Mouse (Mus musculus): ENCODE measurements at regions not wholly inside any gene's neighbourhood (a gene's known extent, or its start where the extent isn't known, plus 50 kb on each side); places are given as distances from the start of the nearest gene placed in this dataset.

DNA sequence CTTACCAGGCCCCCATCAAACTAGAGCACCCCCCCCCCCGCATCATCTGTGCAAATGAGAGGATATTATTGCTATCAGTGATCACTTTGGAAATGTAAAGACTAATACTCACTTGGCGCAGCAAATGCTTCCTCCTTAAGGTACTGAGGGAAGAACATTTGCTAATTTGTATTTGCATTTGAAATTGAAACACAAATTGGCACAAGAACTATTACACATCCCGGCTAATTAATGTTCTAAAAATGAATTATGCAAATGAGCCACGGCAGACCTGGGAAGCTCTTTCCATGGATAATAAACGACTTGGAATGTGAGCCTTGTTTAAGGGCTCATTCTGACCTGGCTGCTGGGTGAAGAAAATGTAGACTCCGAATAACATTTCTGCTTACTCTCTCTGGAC lies 164.9 kb downstream of the Mycn start:
- ATAC-seq (replicated peaks; ENCODE audit: low FRiP score, poor library complexity, severe bottlenecking), result no peak

DNA sequence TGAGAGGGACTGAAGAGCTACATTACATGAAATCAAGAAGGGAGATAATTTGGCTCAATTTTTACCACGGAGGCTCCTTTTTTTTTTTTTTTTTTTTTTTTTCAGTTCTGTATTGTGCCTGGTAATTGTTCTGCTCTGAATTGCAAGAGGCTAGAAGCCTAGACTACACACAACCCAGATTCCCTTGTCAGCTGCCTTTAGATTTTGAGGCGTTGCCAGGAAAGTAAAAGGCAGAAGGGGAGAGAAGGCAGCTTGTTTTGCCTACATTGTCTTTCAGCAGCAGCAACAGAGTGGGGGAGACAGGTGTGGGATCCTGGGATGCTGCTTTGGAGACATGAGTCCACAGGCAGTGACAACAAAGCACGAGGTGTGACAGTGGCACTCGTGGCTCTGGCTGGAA lies 170.7 kb downstream of the Mycn start:
- no peak for ATAC-seq (replicated peaks; ENCODE audit: low FRiP score, poor library complexity, severe bottlenecking)

DNA sequence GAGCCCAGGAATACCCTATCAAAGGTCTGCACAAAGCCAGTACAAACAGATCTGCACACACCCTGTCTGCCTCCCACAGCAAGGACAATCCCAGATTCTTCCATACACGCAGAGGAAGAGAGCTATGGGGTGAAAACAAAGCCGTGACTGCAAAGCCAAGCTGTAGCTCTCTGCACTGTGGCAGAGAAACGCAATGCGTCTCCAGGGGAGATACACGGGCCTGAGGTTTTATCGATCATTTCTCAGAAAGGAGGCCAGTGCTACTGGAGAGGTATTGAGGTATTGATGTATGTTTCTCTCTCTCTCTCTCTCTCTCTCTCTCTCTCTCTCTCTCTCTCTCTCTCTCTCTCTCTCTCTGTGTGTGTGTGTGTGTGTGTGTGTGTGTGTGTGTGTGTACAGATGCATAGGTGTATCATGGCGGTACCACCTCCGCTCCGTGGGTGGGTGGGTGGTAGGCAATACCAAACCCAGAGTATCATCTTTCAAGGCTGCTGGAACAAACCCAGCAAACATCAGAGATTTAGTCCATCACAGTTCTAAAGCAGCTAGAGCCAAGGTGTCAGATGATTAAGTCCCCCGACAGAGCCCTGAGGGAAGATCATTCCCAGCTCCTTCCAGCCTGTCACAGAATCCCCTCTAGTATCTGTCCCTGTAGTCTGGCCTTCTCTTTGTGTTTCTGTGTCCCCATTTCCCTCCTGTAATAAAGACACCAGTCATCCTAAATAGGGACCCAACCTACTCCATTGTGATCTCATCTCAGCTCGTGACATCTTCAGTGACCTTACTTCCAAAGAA lies 175.0 kb downstream of the Mycn start:
- ATAC-seq (replicated peaks; ENCODE audit: low FRiP score, poor library complexity, severe bottlenecking), result no peak

DNA sequence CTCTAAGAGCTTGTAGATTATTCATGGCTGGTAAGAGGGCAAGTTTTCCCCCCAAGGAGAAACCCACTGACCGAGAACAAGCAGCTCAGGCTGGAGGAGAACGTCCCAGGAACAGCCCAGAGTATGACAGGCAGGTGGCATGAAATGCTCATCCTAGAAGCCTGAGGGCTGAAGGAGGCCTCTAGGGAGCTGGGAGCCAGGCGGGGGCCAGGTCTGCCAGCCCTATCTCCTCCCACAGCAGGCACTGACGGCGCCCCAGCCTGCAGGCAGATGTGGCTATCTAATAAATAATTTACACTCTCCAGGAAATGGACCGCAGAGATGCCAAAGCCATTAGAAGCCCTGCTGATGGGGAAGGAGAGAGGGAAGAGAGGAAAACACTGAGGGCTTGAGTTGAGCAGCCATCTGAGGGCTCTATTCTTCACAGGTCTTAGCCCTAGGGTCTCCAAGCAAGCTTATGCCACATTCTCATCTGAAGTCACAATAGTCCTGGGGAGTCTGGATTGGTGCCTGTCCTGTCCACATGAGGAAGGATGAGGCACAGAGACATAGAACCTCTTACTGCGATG lies 176.1 kb downstream of the Mycn start:
- ATAC-seq (replicated peaks; ENCODE audit: low FRiP score, poor library complexity, severe bottlenecking), result no peak

DNA sequence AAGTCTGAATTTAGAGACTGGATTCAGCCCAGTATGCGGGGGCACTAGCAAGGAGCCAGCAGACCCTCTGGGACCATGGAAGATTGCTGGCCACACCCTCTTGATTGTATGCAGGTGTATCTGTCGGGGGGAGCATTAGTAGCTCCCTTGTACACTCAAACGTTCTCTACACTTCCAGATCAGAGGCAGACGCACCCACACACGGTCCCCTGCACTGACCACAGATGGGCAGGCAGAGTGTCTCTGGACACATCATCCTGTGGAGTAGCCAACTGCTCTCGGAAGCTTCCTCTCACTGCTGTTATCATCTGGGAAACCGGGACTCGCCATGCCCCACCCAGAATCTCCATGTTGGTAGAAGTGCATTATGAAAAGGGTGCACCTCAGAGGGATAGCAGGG lies 176.7 kb downstream of the Mycn start:
- no peak for ATAC-seq (replicated peaks; ENCODE audit: low FRiP score, poor library complexity, severe bottlenecking)

DNA sequence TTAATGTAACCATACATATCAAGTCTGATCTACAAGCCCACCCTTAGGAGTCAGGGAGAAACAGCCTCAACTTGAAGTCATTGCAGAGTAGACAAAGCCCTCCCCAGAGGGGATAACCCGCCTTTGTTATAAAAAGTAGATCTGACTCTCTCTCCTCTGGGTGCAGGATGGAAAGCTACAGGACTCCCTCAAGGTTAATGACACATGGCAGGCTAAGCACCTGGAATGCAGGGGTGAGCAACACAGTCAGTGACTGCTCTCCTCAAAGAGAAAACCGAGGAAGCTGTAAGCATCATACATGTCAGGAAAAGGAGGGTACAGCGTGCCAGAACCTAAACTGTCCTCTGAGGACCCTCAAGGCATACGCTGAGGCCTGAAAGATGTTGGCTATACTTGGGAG lies 177.1 kb downstream of the Mycn start:
- no peak for ATAC-seq (replicated peaks; ENCODE audit: low FRiP score, poor library complexity, severe bottlenecking)

DNA sequence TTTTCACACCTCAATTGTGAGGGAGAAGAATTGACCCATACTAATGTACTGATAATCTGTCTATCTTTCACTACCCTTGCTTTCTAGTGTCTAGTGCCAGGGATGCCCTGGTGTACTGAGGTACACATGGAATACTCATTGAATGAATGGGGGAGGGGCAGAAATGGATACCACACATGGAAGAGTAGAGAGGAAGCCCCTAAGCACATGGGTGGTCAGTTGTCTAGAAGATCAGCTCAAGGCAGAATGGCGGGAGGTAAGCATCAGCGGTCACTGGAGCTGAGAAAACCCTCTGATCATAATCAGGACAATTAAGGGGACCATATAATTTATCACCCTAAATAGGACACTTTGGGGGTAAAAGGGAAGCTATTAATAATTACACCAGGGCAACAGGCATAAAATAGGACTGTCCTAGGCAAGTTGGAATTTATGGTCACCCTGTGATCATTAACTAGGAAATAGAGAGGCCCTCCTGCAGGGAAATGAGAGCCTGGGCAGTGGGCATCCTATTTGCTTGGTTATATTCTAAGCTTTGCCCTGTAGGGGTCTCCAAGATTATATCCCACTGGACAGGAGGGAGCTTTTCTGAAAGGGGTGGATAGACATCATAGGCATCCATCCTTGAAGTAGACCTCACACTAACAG lies 185.3 kb downstream of the Mycn start:
- no peak for ATAC-seq (replicated peaks; ENCODE audit: low FRiP score, poor library complexity, severe bottlenecking)

DNA sequence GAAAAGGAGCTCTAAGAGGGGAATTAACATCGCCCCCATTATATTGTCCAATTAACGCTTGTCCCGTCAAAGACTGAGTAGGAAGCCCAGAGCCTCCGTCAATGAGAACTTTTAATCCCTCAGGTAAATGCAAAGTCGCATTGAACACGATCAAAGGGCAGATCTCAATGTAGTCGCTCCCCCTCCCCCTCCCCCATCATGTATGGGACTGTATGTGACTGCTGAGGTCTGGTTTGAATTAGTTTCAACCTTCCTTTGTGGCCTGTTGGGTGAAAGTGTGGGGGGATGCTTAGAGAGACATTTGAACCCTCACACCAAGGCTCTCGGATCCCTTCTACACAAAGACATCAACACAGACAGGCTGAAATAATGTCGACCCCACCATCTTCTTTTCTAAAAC lies 187.9 kb downstream of the Mycn start:
- ATAC-seq (replicated peaks; ENCODE audit: low FRiP score, poor library complexity, severe bottlenecking), result no peak

DNA sequence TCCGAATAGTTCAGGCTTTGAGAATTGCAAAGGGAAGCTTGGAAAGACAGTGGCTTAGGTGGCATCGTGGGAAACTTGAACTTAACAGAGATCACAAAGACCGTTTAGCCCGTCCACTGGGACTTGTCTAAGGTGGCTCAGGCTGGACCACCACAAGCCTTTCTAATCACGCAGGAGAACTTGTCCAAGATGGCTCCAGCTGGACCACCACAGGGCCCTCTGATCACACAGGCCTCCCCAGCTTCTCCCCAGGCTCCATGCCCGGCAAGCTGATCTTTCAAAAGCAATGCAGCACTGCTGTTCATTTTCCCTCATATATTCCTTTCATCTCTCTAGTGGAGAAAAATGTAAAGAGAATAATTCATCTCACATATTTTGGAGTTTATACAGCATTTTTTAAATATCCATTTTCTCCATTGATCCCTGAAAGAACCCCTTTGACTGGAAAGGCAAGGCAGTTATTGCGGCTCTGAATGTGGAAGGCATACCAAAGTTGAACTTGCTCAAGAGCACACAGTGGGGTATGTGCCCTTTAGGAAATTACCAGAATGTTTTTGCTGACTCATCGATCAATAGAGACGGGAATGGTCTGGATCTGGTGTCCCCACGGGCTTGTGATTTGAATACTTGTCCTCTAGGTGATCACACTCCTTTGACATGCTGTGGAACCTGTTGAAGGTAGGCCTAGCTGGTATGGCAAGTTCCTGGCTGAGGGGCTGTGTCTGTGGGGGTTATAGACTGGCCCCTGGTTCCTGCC lies 189.9 kb downstream of the Mycn start:
- ATAC-seq (replicated peaks; ENCODE audit: low FRiP score, poor library complexity, severe bottlenecking), result no peak

DNA sequence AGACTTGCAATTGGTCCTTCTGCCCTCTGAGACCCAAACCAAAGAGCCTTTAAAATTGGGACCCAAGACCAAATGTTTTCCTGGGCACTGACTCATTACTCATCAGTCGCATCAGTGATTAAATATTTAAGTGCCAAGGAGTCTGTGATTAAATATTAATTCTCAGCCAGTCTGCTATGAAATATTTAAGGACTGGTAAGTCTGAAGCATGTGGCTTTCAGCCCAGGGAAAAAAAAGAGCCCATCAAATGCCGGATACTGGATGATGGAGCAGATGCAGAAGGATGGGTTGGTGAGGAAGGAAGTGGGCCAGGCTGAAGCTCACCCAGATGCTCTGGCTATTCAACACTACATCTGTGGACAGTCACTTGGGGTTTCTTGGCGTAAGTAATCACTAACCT lies 192.0 kb downstream of the Mycn start:
- no peak for ATAC-seq (replicated peaks; ENCODE audit: low FRiP score, poor library complexity, severe bottlenecking)

DNA sequence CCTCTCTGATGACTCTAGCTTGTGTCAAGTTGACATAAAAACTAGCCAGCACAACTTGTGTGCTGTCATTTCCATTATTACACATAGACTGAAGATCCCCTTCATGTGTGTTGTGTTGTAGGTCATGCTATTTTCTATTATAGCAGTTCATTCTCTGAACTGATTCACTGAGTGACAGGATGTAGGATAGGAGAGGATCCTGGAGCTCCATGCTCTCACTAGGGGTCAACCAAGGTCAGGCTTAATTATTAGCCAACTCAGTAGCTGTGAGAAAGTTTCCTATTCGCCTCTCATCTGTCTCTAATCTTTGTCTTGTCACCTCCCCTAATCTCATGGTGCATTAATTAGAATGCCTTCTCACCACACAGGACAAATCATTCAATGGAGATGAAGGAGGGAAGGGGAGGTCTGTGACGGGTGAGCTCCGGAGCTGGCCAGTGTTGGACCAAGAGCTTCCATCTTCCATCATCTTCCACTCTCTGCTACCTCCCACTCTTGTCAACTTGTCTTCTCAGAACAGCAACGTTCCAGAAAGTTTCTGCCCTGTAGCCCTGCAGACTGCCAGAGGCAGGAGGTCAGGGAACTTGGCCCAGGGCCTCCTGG lies 194.8 kb downstream of the Mycn start:
- no peak for ATAC-seq (replicated peaks; ENCODE audit: low FRiP score, poor library complexity, severe bottlenecking)

DNA sequence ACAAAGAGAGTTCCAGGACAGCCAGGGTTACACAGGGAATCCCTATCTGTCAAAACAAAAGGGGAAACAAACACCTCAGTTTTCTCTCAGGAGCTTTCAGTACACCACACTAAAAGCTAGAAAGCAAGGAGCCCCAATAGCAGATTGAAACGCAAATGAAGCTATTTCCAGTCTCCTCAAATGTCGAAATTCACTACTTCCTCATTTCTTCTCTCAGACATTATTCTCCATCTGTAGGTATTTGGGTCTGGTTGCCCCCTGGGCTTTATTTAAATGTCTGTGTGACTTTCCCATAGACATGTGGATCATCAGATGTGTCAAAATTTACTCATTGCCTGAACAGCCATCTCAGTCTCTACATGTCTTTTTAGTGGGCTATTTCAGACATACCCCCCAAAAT lies 197.2 kb downstream of the Mycn start:
- no peak for ATAC-seq (replicated peaks; ENCODE audit: low FRiP score, poor library complexity, severe bottlenecking)

DNA sequence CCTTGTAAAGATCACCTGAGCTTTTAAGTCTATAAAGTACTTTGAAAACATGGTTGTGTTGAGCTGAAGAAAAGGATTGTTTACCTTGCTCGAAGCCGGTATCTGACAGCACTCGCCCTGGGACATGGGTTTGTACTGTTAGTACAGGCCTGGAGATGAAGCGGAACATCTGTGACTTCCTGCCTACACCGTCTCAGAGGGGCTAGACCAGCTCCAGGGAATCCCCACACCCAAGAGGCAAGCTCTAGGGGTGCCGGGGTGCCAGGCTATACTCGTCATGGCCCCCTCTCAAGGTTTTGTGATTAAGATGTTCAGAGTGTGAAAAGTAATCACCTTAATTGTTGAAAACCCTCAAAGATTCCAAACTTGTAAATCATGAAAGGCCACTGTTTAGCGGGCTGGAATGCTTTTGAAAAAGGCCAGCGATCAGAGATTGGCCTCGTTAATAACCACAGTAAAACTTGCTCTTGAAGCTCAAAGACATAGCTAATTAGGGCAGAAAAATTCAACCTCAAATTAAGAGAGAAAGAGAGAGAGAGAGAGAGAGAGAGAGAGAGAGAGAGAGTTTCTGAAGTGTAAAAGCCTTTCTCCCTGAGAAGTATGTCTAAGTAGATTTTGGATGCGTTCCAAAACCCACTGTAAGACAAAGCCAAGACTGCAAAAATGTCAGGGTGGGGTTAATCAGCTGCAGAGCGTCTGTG lies 202.9 kb downstream of the Mycn start:
- no peak for ATAC-seq (replicated peaks; ENCODE audit: low FRiP score, poor library complexity, severe bottlenecking)

DNA sequence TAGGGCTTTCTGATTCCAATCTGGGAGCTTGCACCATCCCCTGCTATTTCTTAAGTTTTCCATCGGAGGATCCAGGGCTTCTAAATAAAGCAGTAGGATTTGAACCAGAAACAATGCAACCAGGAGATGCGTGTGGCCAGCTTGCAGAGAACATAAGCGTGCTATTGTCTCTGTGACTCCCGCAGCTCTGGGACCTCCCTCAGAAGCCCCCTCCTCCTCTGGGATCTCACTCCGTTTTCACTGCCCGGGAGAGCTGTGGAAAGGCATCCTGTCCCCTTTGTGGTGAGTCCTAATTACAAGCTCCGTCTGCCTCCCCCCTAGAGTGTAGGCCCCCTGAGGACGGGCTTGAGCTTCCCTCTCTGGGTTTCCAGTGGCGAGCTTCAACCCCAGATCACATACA lies 215.9 kb downstream of the Mycn start:
- no peak for ATAC-seq (replicated peaks; ENCODE audit: low FRiP score, poor library complexity, severe bottlenecking)

DNA sequence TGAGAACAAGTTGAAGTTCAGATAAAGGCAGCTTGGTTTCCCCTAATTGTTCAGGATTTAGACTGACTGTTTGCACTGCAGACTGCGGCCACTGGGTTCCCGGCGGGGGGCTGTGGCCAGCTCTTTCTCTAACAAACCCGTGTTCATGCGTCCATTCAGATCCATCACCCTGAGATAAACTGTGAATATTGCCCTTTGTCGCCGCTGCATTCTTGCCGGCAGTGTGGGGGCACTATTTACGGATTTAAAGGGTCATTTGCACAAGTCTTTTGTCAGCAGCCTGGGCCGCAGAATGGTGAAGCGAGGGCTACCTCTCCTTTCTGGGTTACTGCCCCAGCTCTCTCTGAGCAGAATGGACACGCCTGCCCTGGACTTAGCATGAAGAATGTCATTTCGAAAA lies 216.6 kb downstream of the Mycn start:
- ATAC-seq (replicated peaks; ENCODE audit: low FRiP score, poor library complexity, severe bottlenecking), result no peak

DNA sequence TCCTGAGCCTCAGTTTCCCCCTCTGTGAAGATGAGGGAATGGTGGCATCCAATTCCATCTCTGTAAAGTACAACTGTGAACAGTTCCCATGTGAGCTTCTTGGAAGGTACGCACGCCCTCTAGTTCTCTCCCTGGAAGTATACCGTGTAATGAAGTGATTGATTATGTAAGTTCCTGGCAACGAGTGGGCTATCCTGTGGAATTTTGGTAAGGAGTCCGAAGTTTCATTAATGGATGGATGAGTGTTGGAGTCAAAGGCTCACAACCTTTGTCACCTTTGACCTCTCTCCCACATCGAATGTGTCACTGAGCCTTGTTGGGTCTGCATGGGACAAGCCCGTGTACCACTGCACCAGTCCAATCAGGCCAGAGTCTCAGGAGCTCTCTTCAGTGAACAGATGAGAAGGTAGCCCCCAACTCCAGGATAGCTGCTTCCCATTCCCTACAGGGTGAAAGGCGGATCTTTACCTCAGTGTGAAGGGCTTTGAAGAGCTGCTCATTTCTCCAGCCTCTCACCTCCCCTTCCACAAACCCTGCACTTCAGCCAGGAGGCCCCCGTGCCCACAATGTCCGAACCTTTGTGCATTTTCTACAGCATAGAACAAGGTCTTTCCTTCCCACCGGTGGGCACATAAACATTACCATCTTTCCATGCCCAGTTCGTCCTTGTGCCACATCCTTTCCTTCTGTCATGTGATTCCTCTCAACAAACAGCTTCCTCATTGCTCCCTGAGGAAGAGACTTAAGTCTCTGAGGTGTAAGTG lies 217.8 kb downstream of the Mycn start:
- ATAC-seq (replicated peaks; ENCODE audit: low FRiP score, poor library complexity, severe bottlenecking), result no peak

DNA sequence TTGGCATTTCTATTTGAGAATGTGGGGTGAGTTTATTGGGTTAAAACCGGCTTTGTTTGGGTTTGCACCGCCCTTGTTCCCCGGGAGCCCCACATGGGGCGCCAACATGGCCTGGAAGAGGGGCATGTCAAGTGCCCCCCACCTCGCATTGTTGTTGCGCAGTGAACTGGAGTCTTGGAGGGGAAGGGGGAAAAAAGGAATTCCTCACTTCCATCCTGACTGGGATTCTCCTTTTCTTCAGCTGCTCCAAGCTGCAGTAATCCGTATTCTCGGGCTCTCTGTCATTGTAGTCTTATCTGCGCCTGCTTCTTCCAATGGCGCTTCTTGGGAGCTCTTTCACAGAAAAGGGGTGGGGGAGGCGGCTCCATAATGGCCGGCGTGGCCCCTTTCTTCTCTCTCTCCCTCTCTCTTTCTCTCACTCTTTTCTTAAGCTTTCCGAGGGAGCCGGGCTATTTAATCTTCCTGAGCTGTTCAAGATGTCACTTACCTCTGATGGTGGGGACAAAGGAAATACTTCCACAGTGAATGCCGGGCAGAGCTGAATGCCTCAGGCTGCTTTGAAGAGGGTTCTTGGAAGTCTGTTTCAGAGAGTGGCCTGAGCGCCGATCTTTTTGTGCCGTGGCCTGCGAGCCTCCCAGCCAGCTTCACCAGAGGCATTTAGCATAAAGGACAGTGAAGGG lies 218.6 kb downstream of the Mycn start:
- ATAC-seq (replicated peaks; ENCODE audit: low FRiP score, poor library complexity, severe bottlenecking), result no peak

DNA sequence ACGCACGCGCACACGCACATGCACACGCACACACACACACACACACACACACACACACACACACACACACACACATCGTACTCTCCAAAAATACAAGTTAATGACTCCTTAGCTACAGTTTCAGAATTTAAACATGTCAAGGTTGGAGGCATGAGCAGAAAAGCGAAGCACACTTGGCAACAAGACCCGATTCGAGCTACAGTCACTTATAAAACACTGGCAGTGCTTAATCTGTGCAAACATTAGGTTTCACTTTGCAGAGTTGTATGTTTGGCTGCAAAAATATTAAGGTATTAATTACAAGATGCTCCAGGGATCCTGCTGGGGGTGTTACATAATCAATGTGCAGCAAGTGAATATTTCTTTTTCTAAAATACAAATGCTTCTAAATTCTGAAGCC lies 225.0 kb downstream of the Mycn start:
- ATAC-seq (replicated peaks; ENCODE audit: low FRiP score, poor library complexity, severe bottlenecking), result no peak
